Mouse (Mus musculus) gastrocnemius, adult 8-10 months (tissue): ENCODE measurements around the gene Mycn. TPM values are rescaled to one million over a fixed set of nuclear protein-coding genes. Genes with fewer than 3 reads are reported as not detected.
A peak's percentile ranks its signal among the peaks of the same experiment; 100 is the strongest.

Source experiments
- DNase-seq, 2 experiments: peaks; one replicate each; pipeline ENCODE4 v3.0.0; 2022; ENCODE audit warnings: low spot score in 2 of 2
- total RNA-seq, 4 experiments: library from RNA; stranded (reverse); gene quantifications; 2 replicates each; pipeline ENCODE4 v1.2.4; 2022

Gene Mycn
- total RNA-seq, result 1 to 10 TPM in 1 of 4 experiments, under 1 TPM in 3; 0.34 to 3.5 (median 0.63) TPM

- peak; percentile 17 to 51 for DNase-seq
These were observed at the start of gene Mycn for GRCm38 (mm10) chr12:12941661-12942363. Gene Mycn, minus strand, starts transcription at chr12:12941914.

- no peak for DNase-seq
These were observed 45.7 kb upstream of the Mycn start for GRCm38 (mm10) chr12:12987376-12987775.

GRCm38 (mm10) chr12:12986612-12987206 lies 45.0 kb upstream of the Mycn start:
- DNase-seq, result no peak

- no peak for DNase-seq
These were observed 41.3 kb upstream of the Mycn start for GRCm38 (mm10) chr12:12983032-12983431.

- no peak for DNase-seq
These were observed 33.7 kb upstream of the Mycn start for GRCm38 (mm10) chr12:12975397-12975796.

DNA sequence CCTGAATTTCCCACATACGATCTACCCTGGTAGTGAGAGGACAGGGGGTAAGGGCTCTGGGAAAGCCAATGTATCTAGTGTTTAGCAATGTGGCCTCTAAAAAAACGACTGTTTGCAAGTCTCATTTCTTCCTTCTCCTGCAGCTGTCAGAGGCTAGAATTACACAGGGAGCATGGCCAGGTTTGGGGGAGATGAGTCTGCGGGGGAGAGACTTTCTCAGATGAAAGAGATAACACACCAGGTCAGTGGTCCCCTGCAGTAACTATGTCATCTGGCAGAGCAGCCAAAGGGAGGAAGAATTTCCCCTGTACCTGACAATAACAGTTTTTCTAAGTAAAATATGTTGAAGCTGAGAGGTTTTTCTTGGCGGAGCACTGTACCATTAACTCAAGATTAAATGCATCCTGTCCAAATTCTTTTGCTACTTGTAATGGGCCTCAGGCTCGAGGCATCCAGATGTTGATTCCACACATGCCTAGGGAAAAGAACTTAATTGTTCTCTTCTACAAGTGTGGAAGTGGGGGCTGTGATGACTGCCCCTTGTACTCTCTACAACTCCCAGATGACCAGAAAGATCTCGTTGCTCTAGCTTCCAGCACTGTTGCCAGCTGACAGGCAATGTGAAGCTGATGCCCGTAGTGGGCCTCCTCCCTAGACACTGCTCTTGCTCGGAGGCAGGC lies 31.2 kb upstream of the Mycn start:
- no peak for DNase-seq

- no peak for DNase-seq
These were observed 26.2 kb upstream of the Mycn start for GRCm38 (mm10) chr12:12967946-12968345.

- no peak for DNase-seq
These were observed 23.1 kb upstream of the Mycn start for GRCm38 (mm10) chr12:12964856-12965255.

GRCm38 (mm10) chr12:12947606-12948005 lies 5.9 kb upstream of the Mycn start:
- DNase-seq, result no peak

DNA sequence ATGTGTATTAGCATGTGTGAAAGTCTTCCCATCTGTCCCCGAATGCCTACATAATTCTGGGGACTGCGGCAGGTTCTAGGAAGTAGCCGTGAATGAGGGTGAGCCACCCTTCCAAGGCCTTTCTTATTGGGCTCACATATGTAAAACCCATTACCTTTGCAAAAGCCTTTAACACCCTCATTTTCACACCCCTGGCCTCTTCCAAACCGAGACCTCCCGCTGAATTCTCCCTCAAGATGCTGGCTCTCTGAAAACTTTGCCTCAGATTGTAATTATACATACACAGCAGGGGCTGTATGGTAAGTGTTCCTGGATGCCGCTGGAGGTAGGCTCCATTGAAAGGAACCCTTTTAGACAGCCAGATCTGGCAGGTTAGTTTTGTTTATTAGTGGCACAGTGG lies 1.6 kb upstream of the Mycn start:
- DNase-seq, result no peak

DNA sequence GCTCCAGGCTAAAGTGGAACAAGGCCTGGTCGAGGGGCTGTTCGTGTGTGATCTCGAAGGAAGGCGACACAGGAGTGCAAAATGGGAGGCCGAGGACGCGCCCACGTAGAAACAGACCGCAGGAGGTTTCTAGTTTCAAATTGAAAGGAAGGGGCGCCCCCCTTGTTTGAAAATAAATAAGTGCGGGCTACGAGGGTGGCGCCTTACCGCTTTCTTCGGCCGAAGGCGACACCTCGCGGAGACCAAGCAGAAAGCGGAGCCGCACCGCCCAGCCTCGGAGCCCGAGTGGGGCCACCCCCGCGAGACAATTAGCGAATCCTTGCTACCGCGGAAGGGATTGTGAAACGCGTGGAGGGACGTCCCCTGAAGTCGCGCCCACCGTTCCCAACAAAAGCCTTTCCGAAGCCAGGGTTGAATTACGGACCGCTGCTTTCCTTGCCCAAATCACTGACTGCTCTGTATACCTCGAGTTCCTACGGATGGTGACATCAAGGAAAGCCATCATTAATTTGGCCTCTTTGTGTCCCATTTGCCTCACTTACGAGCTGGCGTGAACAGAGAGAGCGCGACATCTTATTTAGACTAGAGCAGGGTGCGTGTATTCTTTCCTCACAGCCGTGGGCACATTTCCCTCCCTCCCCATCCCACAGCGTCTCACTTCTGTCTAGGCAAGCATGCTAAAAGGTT lies 793 bp upstream of the Mycn start:
- DNase-seq, result peak; percentile 57 to 68

- DNase-seq, result no peak
These were observed 597 bp downstream of the Mycn start for GRCm38 (mm10) chr12:12941129-12941504.

DNA sequence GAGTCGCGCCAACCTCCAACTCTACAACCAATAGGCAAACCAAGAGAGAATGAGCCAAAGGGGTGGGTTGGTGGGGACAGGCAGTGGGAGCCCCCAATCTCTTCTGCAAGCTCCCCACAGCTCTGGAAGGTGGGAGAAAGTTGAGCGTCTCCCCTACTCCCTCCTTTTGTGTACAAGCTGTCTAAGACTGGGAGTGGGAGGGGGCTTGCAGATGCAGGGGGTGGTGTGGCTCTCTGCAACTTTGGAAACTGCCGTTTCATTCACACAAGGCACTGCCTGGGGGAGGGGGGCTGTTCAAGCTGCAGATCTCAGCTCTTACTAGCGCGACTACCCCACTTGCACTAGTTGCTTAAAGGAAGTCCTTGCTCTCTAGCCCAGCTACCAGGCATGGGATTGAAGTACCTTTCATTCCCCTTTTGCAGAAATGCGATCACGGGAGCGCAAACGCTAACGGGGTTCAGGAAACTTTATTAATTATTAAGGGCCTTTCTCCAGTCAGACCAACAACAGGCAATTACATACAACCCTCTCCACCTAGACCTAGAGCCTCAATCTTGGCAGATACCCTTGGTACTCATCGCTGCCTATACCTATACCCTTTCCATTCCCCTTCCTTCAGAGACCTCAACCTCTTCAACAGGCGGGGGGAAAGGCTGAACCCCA lies 1.1 kb downstream of the Mycn start:
- no peak for DNase-seq

DNA sequence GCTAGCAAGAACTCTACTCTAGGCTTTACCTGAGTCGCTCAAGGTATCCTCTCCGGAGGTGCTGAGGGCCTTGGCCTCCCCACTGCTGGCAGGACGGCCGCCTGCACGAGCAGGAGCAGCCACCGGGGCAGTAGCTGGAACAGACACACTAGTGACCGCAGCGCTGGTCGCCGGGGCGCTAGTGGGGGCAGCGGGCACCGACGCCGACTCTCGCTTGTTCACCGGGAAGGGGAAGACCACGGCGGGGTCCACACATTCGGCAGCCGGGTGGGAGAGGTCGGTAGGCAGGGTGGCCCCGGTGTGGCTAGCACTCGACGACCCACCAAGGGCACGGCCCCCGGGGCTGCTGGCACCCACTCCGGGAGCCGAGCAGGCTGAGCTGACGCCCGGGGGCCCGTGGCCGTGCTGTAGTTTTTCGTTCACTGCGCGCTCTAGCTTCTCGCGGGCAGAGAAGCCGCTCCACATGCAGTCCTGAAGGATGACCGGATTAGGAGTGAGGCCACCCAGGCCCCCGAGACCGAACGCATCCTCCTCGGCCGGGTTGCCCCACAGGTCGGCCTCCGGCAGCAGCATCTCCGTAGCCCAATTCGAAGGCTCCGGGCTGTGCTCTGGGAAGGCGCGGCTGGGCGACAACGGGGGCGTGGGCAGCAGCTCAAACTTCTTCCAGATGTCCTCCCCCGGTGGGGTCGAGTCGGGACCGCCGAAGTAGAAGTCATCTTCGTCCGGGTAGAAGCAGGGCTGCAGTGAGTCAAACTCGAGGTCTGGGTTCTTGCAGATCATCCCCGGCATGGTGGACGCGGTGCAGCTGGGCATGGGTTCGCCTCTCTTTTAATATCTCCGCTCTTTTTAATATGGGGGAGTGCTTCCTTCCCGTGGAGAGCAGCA lies 1.9 kb downstream of the Mycn start:
- DNase-seq, result no peak

GRCm38 (mm10) chr12:12938850-12939249 lies 2.9 kb downstream of the Mycn start:
- DNase-seq, result peak; percentile 12 to 43

GRCm38 (mm10) chr12:12938361-12938760 lies 3.4 kb downstream of the Mycn start:
- DNase-seq, result peak; percentile 15 to 29

- no peak for DNase-seq
These were observed 4.0 kb downstream of the Mycn start for GRCm38 (mm10) chr12:12937746-12938145.

DNA sequence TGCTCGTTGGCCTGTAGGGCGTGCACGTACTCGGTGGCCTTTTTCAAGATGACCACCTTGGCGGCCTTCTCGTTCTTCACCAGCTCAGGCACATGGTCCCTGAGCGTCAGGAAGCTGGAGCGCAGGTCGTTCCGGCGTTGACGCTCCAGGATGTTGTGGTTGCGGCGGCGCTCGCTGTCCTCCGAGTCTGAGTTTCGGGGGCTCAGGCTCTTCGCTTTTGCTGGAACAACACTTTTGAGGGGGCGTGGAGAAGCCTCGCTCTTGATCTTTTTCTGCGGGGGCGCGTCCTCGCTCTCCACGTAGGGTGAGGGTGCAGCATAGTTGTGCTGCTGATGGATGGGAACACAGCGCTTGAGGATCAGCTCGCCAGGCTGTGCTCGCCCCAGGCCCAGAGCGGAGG lies 4.6 kb downstream of the Mycn start:
- no peak for DNase-seq

DNA sequence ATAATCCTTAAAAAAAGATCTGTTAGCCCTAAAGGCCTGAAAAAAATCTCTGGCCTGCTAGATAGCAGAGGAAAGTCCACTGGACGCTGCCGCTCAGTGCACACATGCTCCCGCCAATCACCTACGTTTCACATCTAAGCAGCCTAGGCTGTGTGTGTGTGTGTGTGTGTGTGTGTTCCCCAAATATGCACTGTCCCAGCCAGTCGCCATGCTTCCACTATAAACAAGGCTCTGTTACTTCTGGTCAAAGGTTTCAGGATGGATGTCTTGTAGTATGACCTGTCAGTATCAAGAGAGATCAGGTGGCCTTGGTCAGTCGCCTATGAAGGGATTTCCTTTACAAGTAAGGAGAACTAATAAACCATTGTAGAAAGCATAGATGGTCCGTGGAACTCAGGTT lies 9.5 kb downstream of the Mycn start:
- no peak for DNase-seq

DNA sequence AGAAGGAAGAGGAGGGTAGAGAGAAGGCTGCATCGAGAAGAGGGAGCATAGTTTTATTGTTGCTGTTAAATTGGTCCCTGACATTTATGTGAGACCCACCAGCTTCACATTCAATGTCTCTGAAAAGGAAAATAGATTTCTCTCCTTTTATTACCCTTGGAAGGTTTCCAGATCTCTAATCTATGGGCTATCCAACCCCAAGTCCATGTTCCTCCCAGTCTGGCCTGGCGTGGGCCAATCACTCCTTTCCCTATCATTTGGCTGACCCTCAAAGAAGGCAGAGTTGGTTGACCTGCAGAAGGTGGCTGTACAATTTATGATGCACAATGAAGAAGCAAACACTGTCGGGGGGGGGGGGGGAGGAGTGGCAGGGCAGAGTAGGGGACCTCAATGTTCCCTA lies 13.5 kb downstream of the Mycn start:
- DNase-seq, result no peak
